Mouse (Mus musculus): Measurements from ENCODE around the gene Ppfibp1. TPM values are rescaled to one million over a fixed set of nuclear protein-coding genes. Genes with fewer than 3 reads are reported as not detected.
"Not testable (repeated sequence)": the region's sequence is repeated elsewhere in the genome, so short reads cannot be mapped to it uniquely, and the experiment has no call there.

Ppfibp1 gene
- polyA plus RNA-seq, 1 experiment from 2014 or later: 40.9 TPM

DNA sequence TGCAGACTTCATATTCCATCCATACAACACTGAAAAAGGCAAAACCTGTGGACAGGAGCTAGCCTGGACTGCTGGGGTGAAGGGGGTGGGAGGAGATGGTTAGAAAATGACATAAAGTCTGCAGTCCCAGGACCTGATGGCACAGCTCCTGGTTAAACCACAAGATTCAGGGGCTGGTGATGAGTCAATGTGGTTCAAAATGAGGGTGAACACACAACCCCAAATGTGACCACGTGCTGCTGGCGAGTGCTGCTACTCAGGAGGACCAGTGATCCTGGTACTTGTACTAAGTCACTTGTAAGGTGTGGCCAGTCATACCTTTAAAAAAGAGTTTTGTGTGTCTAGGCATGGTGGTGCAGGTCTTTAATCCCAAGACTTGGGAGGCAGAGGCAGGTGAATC is 25.1 kb upstream of the Ppfibp1 start:
- H3K27me3 ChIP-seq (replicated peaks): no peaks in the 10 kb centered on the region
- H3K9me3 ChIP-seq: no peaks in the 10 kb centered on the region
- no peak overlapping the region for H3K4me3 ChIP-seq (replicated peaks)
- H3K27ac ChIP-seq: no peak overlapping the region
- whole genome bisulfite sequencing: 89% methylated on average over 2 of the region's 2 CpGs
- no peak for ATAC-seq (ENCODE audit: insufficient read depth, low FRiP score, low read depth)
- no peaks in the 10 kb centered on the region for H3K4me1 ChIP-seq
- H3K9ac ChIP-seq: no peak overlapping the region
- H3K36me3 ChIP-seq: no peaks in the 10 kb centered on the region
- no peak overlapping the region for H3K4me2 ChIP-seq

DNA sequence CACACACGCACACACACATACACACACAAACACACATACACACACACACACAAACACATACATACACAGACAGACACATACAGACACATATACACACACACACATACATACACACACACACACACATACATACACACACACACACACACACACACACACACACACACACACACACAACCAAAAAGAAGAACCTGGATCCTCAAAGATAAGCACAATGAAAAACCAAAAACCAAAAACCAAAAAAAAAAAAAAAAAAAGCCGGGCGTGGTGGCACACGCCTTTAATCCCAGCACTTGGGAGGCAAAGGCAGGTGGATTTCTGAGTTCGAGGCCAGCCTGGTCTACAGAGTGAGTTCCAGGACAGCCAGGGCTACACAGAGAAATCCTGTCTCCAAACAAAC is 23.9 kb upstream of the Ppfibp1 start:
- not testable (repeated sequence) for H3K27ac ChIP-seq; H3K36me3 ChIP-seq; H3K9me3 ChIP-seq; H3K4me3 ChIP-seq (replicated peaks); ATAC-seq (ENCODE audit: insufficient read depth, low FRiP score, low read depth); H3K27me3 ChIP-seq (replicated peaks); H3K9ac ChIP-seq; H3K4me2 ChIP-seq; H3K4me1 ChIP-seq
- WGBS: 93% methylated on average over 2 of the region's 5 CpGs

DNA sequence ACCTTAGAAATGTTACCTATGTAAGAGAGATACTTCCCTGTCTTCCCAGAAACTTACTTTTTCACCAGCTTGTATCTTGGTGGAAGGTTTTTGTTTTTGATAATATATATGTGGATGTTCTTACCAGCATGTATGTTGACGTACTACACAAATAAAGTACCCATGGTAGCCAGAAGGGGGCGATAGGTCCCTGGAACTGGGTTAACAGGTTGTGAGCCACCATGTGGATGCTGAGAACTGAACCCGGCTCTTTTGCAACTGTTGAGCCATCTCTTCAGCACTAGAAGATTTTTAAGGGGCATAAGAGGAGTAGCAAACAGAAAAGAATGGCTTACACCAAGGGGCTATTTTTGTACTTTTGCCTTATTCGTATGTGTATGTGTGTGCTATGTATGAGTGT is 22.6 kb upstream of the Ppfibp1 start:
- 81% methylated on average over 4 of the region's 4 CpGs for WGBS
- H3K4me1 ChIP-seq: no peaks in the 10 kb centered on the region
- no peaks in the 10 kb centered on the region for H3K9me3 ChIP-seq

DNA sequence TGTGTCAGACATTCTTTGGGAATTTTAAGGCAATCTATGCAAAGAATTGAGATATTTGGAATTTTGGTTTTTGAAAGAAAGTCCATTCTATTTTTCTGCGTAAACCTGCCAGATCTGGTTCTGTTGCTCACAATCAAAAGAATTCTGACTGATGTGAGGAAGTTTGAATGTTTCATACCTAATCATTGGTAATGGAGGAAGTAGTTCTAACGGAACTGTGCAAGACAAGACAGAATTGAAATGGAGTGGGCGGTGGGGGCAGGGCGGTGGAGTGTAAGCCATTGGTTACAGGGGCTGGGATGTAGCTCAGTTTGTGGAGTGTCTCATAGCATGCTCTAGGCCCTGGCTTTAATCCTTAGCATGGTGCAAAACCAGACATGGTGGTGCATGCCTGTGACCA is 16.3 kb upstream of the Ppfibp1 start:
- Histone ChIP-seq H3K4me1 (no peaks in the 10 kb centered on the region), H3K4me2 (no peak overlapping the region), H3K9ac (no peak overlapping the region), H3K4me3 (replicated peaks) (no peak overlapping the region), H3K27me3 (replicated peaks) (no peaks in the 10 kb centered on the region), H3K9me3 (no peaks in the 10 kb centered on the region), H3K27ac (no peak overlapping the region), H3K36me3 (no peaks in the 10 kb centered on the region)
- no peak for ATAC-seq (ENCODE audit: insufficient read depth, low FRiP score, low read depth)
- WGBS: 89% methylated on average over 4 of the region's 4 CpGs

More for the DNA sequence above, 22.6 kb upstream of the Ppfibp1 start:
- Histone ChIP-seq H3K27ac (no peak overlapping the region), H3K9ac (no peak overlapping the region), H3K36me3 (no peaks in the 10 kb centered on the region), H3K4me3 (replicated peaks) (no peak overlapping the region), H3K4me2 (no peak overlapping the region), H3K27me3 (replicated peaks) (no peaks in the 10 kb centered on the region)
- ATAC-seq (ENCODE audit: insufficient read depth, low FRiP score, low read depth): no peak

DNA sequence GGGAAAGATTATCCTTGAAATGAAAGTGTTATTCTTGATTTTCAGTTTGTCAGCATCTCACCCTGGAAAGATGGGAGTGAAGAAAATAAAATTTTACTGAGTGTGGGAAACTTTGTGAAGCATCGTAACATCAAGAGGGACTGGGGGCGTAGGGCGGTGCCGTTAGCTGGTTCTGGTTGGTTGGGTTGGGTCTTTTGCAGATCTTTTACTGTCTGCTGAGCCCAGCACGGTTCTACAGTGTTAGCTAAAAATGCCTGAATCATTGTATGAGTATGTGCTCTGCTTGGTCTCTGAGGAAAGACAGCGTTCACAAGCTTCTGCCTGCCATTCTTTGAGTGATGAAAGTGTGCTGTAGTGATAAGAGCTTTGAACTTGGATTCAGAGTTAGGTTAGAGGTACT is 13.9 kb upstream of the Ppfibp1 start:
- no peak overlapping the region for H3K27ac ChIP-seq
- H3K4me2 ChIP-seq: no peak overlapping the region
- H3K9ac ChIP-seq: no peak overlapping the region
- 74% methylated on average over 6 of the region's 6 CpGs for WGBS
- no peaks in the 10 kb centered on the region for H3K36me3 ChIP-seq
- no peaks in the 10 kb centered on the region for H3K9me3 ChIP-seq
- H3K27me3 ChIP-seq (replicated peaks): no peaks in the 10 kb centered on the region
- no peak for ATAC-seq (ENCODE audit: insufficient read depth, low FRiP score, low read depth)
- no peaks in the 10 kb centered on the region for H3K4me1 ChIP-seq
- H3K4me3 ChIP-seq (replicated peaks): no peak overlapping the region

DNA sequence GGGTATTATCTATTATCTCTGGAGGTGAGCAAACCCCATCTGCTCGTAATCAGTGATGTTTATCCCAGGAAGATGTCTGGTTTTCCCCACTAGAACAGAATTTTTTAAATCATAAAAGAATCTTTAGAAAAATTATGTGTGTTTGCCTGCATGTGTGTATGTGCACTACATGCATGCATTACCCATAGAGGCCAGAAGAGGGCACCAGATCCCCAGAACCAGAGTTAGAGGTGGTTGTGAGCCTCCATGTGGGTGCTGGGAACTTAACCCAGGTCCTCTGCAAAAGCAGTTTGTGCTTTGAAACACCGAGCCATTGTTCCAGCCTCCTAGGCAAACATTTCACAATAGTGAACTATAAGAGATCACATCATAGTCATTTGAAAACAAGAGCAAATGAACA is 11.5 kb upstream of the Ppfibp1 start:
- 89% methylated on average over 2 of the region's 2 CpGs for WGBS
- no peak overlapping the region for H3K4me3 ChIP-seq (replicated peaks)
- H3K27me3 ChIP-seq (replicated peaks): no peaks in the 10 kb centered on the region
- no peaks in the 10 kb centered on the region for H3K4me1 ChIP-seq
- no peaks in the 10 kb centered on the region for H3K9me3 ChIP-seq
- no peak overlapping the region for H3K27ac ChIP-seq
- no peak overlapping the region for H3K4me2 ChIP-seq
- no peak overlapping the region for H3K9ac ChIP-seq
- H3K36me3 ChIP-seq: no peaks in the 10 kb centered on the region
- no peak for ATAC-seq (ENCODE audit: insufficient read depth, low FRiP score, low read depth)

DNA sequence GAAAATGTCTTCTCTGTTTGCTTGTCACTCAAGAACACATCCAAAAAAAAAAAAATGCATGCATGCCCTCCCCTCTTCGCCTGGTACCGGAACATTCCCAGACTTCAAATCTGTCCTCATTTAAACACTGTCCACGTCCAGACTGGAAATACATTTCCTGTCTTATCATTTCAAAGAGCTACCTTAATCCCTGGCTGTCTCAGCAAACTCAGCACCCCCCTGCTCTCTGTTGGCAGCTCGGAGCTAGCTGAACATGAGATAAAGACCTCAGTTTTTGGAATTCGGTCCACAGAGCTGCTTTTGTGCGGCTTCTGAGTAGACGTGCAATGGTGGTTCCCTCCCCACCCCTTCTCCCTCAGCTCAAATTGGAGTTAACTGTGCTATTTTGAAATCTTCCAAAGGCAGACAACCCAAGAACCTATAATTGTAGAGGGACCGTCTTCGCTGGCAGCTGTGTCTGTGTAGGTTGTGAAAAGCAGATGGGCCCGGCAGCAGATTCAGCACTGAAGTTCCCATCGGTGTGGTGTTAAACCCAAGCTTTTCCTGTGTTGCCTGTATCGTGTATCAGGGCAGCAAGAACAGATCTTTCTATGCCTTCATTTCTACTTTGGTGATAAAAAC is 10.8 kb upstream of the Ppfibp1 start:
- Histone ChIP-seq H3K27me3 (replicated peaks) (no peaks in the 10 kb centered on the region), H3K9me3 (no peaks in the 10 kb centered on the region), H3K4me2 (no peak overlapping the region), H3K4me3 (replicated peaks) (no peak overlapping the region), H3K36me3 (no peaks in the 10 kb centered on the region), H3K27ac (no peak overlapping the region), H3K4me1 (no peaks in the 10 kb centered on the region), H3K9ac (no peak overlapping the region)
- 87% methylated on average over 12 of the region's 12 CpGs for WGBS
- ATAC-seq (ENCODE audit: insufficient read depth, low FRiP score, low read depth): no peak

DNA sequence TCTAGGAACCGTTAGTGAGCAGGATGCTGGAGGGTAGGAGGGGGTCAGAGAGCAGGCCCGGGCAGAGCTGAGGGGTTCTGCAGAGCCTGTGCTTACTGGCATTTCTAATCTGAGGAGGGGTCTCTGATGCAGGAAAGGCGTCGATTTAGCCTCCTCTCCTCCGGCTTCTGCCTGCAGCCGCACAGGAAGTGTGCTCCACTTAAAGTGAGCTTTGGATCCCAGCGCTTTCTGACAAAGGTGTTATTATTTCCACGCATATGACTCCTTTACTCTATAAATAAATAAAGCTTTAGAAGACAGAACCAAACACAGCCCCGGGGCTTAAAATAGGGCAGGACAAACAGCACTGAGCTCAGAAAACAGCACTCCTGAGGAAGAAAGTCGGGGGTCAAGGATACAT is 9.4 kb upstream of the Ppfibp1 start:
- no peak overlapping the region for H3K27ac ChIP-seq
- H3K4me2 ChIP-seq: no peak overlapping the region
- H3K4me3 ChIP-seq (replicated peaks): no peak overlapping the region

DNA sequence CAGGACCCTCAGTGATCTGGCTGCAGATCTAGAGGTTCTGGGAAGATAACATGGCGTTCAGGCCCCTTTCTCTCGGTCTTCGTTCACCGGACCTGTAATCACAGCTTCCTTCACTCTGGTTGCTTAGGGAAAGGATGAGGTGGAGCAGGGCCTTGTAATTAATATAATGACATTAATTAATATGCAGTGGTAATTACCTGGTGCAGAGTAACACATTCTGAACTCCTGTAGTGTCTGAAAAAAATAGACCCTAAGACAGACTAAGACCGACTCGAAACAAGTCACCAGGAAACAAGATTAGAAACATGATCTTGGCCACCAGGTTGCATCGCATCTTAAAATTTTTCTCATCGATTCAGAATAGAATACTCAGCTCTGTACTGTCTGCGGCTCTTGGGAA is 8.4 kb upstream of the Ppfibp1 start:
- ATAC-seq (ENCODE audit: insufficient read depth, low FRiP score, low read depth): no peak
- H3K4me1 ChIP-seq: no peaks in the 10 kb centered on the region
- 87% methylated on average over 9 of the region's 9 CpGs for WGBS
- H3K9ac ChIP-seq: no peak overlapping the region
- no peaks in the 10 kb centered on the region for H3K9me3 ChIP-seq
- no peaks in the 10 kb centered on the region for H3K36me3 ChIP-seq
- H3K27ac ChIP-seq: no peak overlapping the region
- no peak overlapping the region for H3K4me2 ChIP-seq
- no peaks in the 10 kb centered on the region for H3K27me3 ChIP-seq (replicated peaks)
- H3K4me3 ChIP-seq (replicated peaks): no peak overlapping the region

More for the DNA sequence above, 9.4 kb upstream of the Ppfibp1 start:
- Histone ChIP-seq H3K9me3 (no peaks in the 10 kb centered on the region), H3K9ac (no peak overlapping the region), H3K4me1 (no peaks in the 10 kb centered on the region), H3K36me3 (no peaks in the 10 kb centered on the region), H3K27me3 (replicated peaks) (no peaks in the 10 kb centered on the region)
- WGBS: 52% methylated on average over 10 of the region's 10 CpGs
- ATAC-seq (ENCODE audit: insufficient read depth, low FRiP score, low read depth): no peak

DNA sequence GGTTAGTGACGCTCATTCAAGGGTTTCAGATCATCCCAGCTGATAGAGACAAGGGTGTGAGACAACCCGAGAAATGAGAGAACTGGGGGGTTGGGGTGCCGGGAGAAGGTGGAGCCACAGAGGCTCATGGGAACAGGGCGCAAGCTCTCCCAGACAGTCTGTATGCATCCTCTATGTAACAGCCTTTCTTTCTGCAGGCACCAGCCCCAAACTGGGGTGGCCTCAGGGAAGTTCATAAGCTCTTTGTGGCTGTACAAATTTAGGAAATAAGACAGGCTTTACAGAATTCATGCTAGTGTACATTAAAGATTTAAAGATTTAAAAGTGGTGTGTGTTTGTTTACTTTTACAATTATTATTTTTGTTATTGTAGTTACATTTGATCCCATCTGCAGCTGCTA is 8.0 kb upstream of the Ppfibp1 start:
- no peaks in the 10 kb centered on the region for H3K4me1 ChIP-seq
- WGBS: 79% methylated on average over 4 of the region's 4 CpGs
- no peaks in the 10 kb centered on the region for H3K9me3 ChIP-seq
- no peaks in the 10 kb centered on the region for H3K27me3 ChIP-seq (replicated peaks)
- H3K36me3 ChIP-seq: no peaks in the 10 kb centered on the region
- H3K27ac ChIP-seq: no peak overlapping the region
- H3K4me3 ChIP-seq (replicated peaks): no peak overlapping the region
- H3K9ac ChIP-seq: no peak overlapping the region
- no peak overlapping the region for H3K4me2 ChIP-seq
- no peak for ATAC-seq (ENCODE audit: insufficient read depth, low FRiP score, low read depth)

DNA sequence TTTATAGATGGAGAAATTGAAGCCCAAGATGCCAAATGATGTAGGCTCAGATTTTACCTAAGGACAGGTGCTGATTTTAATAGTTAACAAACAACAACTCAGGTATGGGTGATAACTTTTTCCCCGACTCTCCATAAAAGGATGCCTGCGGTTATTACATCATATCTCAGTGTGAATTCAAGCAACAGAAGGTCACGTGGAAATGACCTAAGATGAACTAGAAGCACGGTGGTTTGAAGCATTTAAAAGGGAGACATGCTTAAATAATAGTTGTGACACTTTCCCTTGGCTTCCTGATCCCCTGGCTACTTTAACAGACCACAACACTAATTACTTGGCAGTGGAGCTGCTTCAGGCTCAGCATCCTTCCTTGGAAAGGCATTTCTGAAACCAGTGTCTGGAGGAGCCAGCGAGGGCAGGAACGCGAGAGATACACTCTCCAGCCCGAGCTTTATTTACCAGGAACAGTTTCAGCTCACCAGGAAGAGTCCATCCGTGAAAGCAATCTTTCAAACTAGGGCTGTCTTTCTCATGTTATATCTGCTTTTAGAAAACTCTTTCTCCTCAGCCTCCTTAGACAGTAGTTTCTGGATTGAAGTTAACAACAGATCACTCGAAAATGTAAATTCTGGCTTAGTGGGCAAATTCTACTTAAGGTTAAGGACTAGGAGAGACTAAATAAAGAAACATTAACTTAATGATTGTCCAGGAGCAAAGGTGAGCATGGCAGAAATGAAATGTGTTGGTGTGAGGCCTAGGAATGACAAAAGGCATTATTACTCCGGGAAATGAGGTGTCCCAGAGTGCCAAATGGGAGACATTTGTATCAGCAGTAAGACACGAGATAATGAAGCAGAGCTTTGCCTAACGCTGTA is 6.2 kb upstream of the Ppfibp1 start:
- H3K4me3 ChIP-seq (replicated peaks): no peak overlapping the region
- no peak overlapping the region for H3K4me2 ChIP-seq
- WGBS: 50% methylated on average over 13 of the region's 13 CpGs
- no peak for ATAC-seq (ENCODE audit: insufficient read depth, low FRiP score, low read depth)
- H3K36me3 ChIP-seq: no peaks in the 10 kb centered on the region
- H3K4me1 ChIP-seq: no peaks in the 10 kb centered on the region
- H3K9ac ChIP-seq: no peak overlapping the region
- H3K9me3 ChIP-seq: no peaks in the 10 kb centered on the region
- H3K27me3 ChIP-seq (replicated peaks): no peaks in the 10 kb centered on the region
- H3K27ac ChIP-seq: no peak overlapping the region

DNA sequence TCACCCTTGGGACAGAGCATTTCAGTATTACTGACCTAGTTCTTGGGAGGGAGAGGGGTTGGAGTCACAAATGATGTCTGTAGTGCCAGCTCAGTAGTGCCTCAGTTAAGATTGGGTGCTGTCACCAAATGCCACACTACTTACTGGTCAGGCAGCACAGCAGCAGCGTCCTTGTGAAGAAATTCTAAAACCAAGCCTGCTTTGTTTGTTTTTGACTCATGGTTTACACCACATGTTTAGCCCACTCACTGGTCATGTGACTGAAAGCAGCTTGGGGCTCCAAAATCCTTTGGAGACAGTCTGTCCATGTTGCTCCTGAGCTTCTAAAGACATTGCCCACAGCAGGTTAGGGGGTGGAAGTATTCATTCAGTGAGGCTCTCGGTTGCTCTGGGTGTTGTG is 4.9 kb upstream of the Ppfibp1 start:
- Histone ChIP-seq H3K9ac (no peak overlapping the region), H3K27me3 (replicated peaks) (no peaks in the 10 kb centered on the region), H3K4me1 (no peaks in the 10 kb centered on the region), H3K27ac (no peak overlapping the region), H3K4me3 (replicated peaks) (no peak overlapping the region), H3K4me2 (no peak overlapping the region), H3K36me3 (no peaks in the 10 kb centered on the region), H3K9me3 (no peaks in the 10 kb centered on the region)
- 65% methylated on average over 2 of the region's 2 CpGs for WGBS
- no peak for ATAC-seq (ENCODE audit: insufficient read depth, low FRiP score, low read depth)
